Mouse (Mus musculus) hindbrain, embryonic 16.5 days (tissue): ENCODE results near the gene Fancc. TPM values are rescaled to one million over a fixed set of nuclear protein-coding genes. Genes with fewer than 3 reads are reported as not detected.
A peak's percentile ranks its signal among the peaks of the same experiment; 100 is the strongest.

ENCODE experiments used
- ATAC-seq: fragments of 200-750 bp; cut with Nextera tagmentation; 2 replicates; pipeline ENCODE4 v1.8.0; 2017; ENCODE audit warnings: moderate TSS enrichment, moderate library complexity
- H3K27ac ChIP-seq: fragments of 300-500 bp; sonication (generic); 2 replicates; pipeline ENCODE4 v1.5.1; 2014; ENCODE audit warnings: low read depth, mild to moderate bottlenecking, control low read depth, low read length, moderate library complexity
- H3K27me3 ChIP-seq: fragments of 300-500 bp; sonication (generic); replicated peaks from 2 replicates; pipeline ENCODE4 v1.6.1; 2014; ENCODE audit warnings: low read length; ENCODE audit not compliant: control insufficient read depth, insufficient read depth
- H3K36me3 ChIP-seq: fragments of 300-500 bp; sonication (generic); 2 replicates; pipeline ENCODE4 v1.6.1; 2014; ENCODE audit warnings: mild to moderate bottlenecking, low read length, moderate library complexity, mixed read lengths; ENCODE audit not compliant: control insufficient read depth, insufficient read depth
- H3K4me1 ChIP-seq: fragments of 300-500 bp; sonication (generic); 2 replicates; pipeline ENCODE4 v1.6.1; 2014; ENCODE audit warnings: low read depth, low read length; ENCODE audit not compliant: control insufficient read depth, insufficient read depth
- H3K4me2 ChIP-seq: fragments of 300-500 bp; sonication (generic); 2 replicates; pipeline ENCODE4 v1.6.1; 2014; ENCODE audit warnings: mild to moderate bottlenecking, low read length, control low read depth, moderate library complexity
- H3K4me3 ChIP-seq: fragments of 300-500 bp; sonication (generic); 2 replicates; pipeline ENCODE4 v1.5.1; 2014; ENCODE audit warnings: mild to moderate bottlenecking, low read length, control low read depth, moderate library complexity
- H3K9ac ChIP-seq: fragments of 300-500 bp; sonication (generic); 2 replicates; pipeline ENCODE4 v1.6.1; 2014; ENCODE audit warnings: low read depth, mild to moderate bottlenecking, control low read depth, low read length, moderate library complexity
- H3K9me3 ChIP-seq: fragments of 300-500 bp; sonication (generic); 2 replicates; pipeline ENCODE4 v1.6.1; 2014; ENCODE audit warnings: mild to moderate bottlenecking, low read length, moderate library complexity; ENCODE audit not compliant: control insufficient read depth
- WGBS: fragments of 180-500 bp; shearing (Covaris S2); extraction: QIAGEN DNeasy Blood & Tissue Kit; methylation state at CpG from one replicate; pipeline ENCODE4 v1.1.7; 2014; 5-methylcytosine and 5-hydroxymethylcytosine counted together
- polyA plus RNA-seq: library from polyadenylated mRNA; unstranded; fragments of >200 nt; fragmentation: Nextera tagmentation; extraction: Ambion mirVana; gene quantifications from 2 replicates; pipeline ENCODE4 v1.2.1, GENCODE M21; 2015

Fancc gene
- polyA plus RNA-seq, 1 experiment from 2014 or later: 16.0 TPM

- ATAC-seq: no peak
- no peak overlapping the region for H3K9ac ChIP-seq
- no peaks in the 10 kb centered on the region for H3K27me3 ChIP-seq
- H3K4me2 ChIP-seq: no peak overlapping the region
- no peak overlapping the region for H3K4me3 ChIP-seq
- H3K4me1 ChIP-seq: peaks cover 6% of the 10 kb centered on the region
- peaks cover 8% of the 10 kb centered on the region for H3K36me3 ChIP-seq
- H3K9me3 ChIP-seq: no peaks in the 10 kb centered on the region
- WGBS: 82% methylated on average over 5 of the region's 5 CpGs
- H3K27ac ChIP-seq: no peak overlapping the region
These were observed 194.7 kb downstream of the Fancc start for GRCm38 (mm10) chr13:63302381-63302780.

GRCm38 (mm10) chr13:63301764-63302209 is 195.3 kb downstream of the Fancc start:
- no peak overlapping the region for H3K4me3 ChIP-seq
- H3K27me3 ChIP-seq: no peaks in the 10 kb centered on the region
- H3K4me1 ChIP-seq: peaks cover 6% of the 10 kb centered on the region
- no peak for ATAC-seq
- H3K4me2 ChIP-seq: no peak overlapping the region
- 48% methylated on average over 3 of the region's 3 CpGs for WGBS
- no peak overlapping the region for H3K27ac ChIP-seq
- H3K9me3 ChIP-seq: no peaks in the 10 kb centered on the region
- peaks cover 8% of the 10 kb centered on the region for H3K36me3 ChIP-seq
- no peak overlapping the region for H3K9ac ChIP-seq

GRCm38 (mm10) chr13:63300929-63301328 is 196.1 kb downstream of the Fancc start:
- no peak overlapping the region for H3K9ac ChIP-seq
- H3K4me2 ChIP-seq: no peak overlapping the region
- WGBS: 79% methylated on average over 7 of the region's 7 CpGs
- H3K4me3 ChIP-seq: no peak overlapping the region
- H3K36me3 ChIP-seq: peaks cover 8% of the 10 kb centered on the region
- H3K27me3 ChIP-seq: no peaks in the 10 kb centered on the region
- H3K27ac ChIP-seq: no peak overlapping the region
- no peak for ATAC-seq
- H3K4me1 ChIP-seq: peaks cover 6% of the 10 kb centered on the region
- H3K9me3 ChIP-seq: no peaks in the 10 kb centered on the region

- H3K4me1 ChIP-seq: peaks cover 4% of the 10 kb centered on the region
- H3K9ac ChIP-seq: no peak overlapping the region
- 95% methylated on average over 5 of the region's 5 CpGs for WGBS
- peaks cover 8% of the 10 kb centered on the region for H3K36me3 ChIP-seq
- ATAC-seq: no peak
- no peak overlapping the region for H3K27ac ChIP-seq
- H3K9me3 ChIP-seq: no peaks in the 10 kb centered on the region
- no peak overlapping the region for H3K4me3 ChIP-seq
- no peaks in the 10 kb centered on the region for H3K27me3 ChIP-seq
- H3K4me2 ChIP-seq: no peak overlapping the region
These were observed 198.1 kb downstream of the Fancc start for GRCm38 (mm10) chr13:63298931-63299330.

GRCm38 (mm10) chr13:63297933-63298332 is 199.1 kb downstream of the Fancc start:
- ATAC-seq: no peak

GRCm38 (mm10) chr13:63297003-63297402 is 200.1 kb downstream of the Fancc start:
- H3K36me3 ChIP-seq: peaks cover 8% of the 10 kb centered on the region; the same call in 1 of the 2 replicates
- H3K4me2 ChIP-seq: no peak overlapping the region
- no peak overlapping the region for H3K27ac ChIP-seq
- no peak for ATAC-seq
- H3K4me3 ChIP-seq: no peak overlapping the region
- peaks cover 4% of the 10 kb centered on the region for H3K4me1 ChIP-seq
- no peaks in the 10 kb centered on the region for H3K27me3 ChIP-seq
- no peaks in the 10 kb centered on the region for H3K9me3 ChIP-seq
- 96% methylated on average over 2 of the region's 2 CpGs for WGBS
- H3K9ac ChIP-seq: no peak overlapping the region

More at GRCm38 (mm10) chr13:63297933-63298332, 199.1 kb downstream of the Fancc start:
- Histone ChIP-seq H3K4me3 (no peak overlapping the region), H3K36me3 (peaks cover 8% of the 10 kb centered on the region), H3K9ac (no peak overlapping the region), H3K4me1 (peaks cover 4% of the 10 kb centered on the region), H3K27ac (no peak overlapping the region), H3K4me2 (no peak overlapping the region), H3K9me3 (no peaks in the 10 kb centered on the region), H3K27me3 (no peaks in the 10 kb centered on the region)
- 81% methylated on average over 3 of the region's 3 CpGs for WGBS

- no peak overlapping the region for H3K4me3 ChIP-seq
- no peak for ATAC-seq
- WGBS: 93% methylated on average over 11 of the region's 11 CpGs
- H3K4me1 ChIP-seq: peaks cover 4% of the 10 kb centered on the region
- H3K27ac ChIP-seq: no peak overlapping the region
- H3K9me3 ChIP-seq: no peaks in the 10 kb centered on the region
- H3K9ac ChIP-seq: no peak overlapping the region
- H3K4me2 ChIP-seq: no peak overlapping the region
- peaks cover 8% of the 10 kb centered on the region; the same call in 1 of the 2 replicates for H3K36me3 ChIP-seq
- no peaks in the 10 kb centered on the region for H3K27me3 ChIP-seq
These were observed 200.8 kb downstream of the Fancc start for GRCm38 (mm10) chr13:63296300-63296699.

GRCm38 (mm10) chr13:63294359-63295193 is 202.5 kb downstream of the Fancc start:
- Histone ChIP-seq H3K9ac (no peak overlapping the region), H3K9me3 (no peaks in the 10 kb centered on the region), H3K4me3 (no peak overlapping the region), H3K4me1 (peaks cover 8% of the 10 kb centered on the region), H3K36me3 (0 out of 2 replicates have a peak, but pooled peaks cover 6% of the 10 kb centered on the region), H3K27me3 (no peaks in the 10 kb centered on the region), H3K27ac (no peak overlapping the region), H3K4me2 (no peak overlapping the region)
- 19% methylated on average over 15 of the region's 15 CpGs for WGBS
- ATAC-seq: peak; percentile 25; the same call in 1 of the 2 replicates

- Histone ChIP-seq H3K36me3 (0 out of 2 replicates have a peak, but pooled peaks cover under 1% of the 10 kb centered on the region), H3K9ac (0 out of 2 replicates have a peak overlapping the region, but pooled peaks have one; percentile 19), H3K4me2 (no peak overlapping the region), H3K27ac (peak overlapping the region; percentile 12; the same call in 1 of the 2 replicates), H3K27me3 (no peaks in the 10 kb centered on the region), H3K4me3 (no peak overlapping the region), H3K4me1 (peaks cover 11% of the 10 kb centered on the region), H3K9me3 (no peaks in the 10 kb centered on the region)
- ATAC-seq: no peak
- WGBS: 32% methylated on average over 3 of the region's 3 CpGs
These were observed 203.4 kb downstream of the Fancc start for GRCm38 (mm10) chr13:63293647-63294046.
